Mouse (Mus musculus) hematopoietic stem cell, adult 5-6 weeks (primary cell): ENCODE data around the gene Plekhg4. TPM values are rescaled to one million over a fixed set of nuclear protein-coding genes. Genes with fewer than 3 reads are reported as not detected.

Experiments used
- ATAC-seq, 2 experiments: fragments of 125-278 bp in 1 of 2; replicated peaks in 1 of 2; 2 replicates each; pipeline ENCODE4 v1.8.0; 2016 to 2017; ENCODE audit warnings: inconsistent platforms in 2 of 2, mild to moderate bottlenecking in 2 of 2, moderate number of reproducible peaks in 2 of 2, low read depth in 1 of 2, moderate TSS enrichment in 1 of 2; ENCODE audit not compliant: low FRiP score in 2 of 2, poor library complexity in 2 of 2, severe bottlenecking in 2 of 2, insufficient read depth in 1 of 2, low TSS enrichment in 1 of 2
- total RNA-seq: library from RNA; stranded (forward); fragments of 172-1452, 232-1000 nt; gene quantifications from 2 replicates; pipeline ENCODE4 v1.2.3, GENCODE M21; 2017

The Plekhg4 gene
- total RNA-seq, 1 experiment from 2014 or later: not detected

GRCm38 (mm10) chr8:105431743-105432515, 58.9 kb downstream of the Plekhg4 start:
- ATAC-seq: no peak

Other genes with a start within 250 kb of the Plekhg4 start
- not detected in 2 replicates for gene Ces4a, start 241.5 kb upstream of the Plekhg4 start, total RNA-seq
- 204 and 237 TPM in 2 replicates for gene Cbfb, start 202.6 kb upstream of the Plekhg4 start, total RNA-seq
- gene D230025D16Rik, start 148.1 kb upstream of the Plekhg4 start, total RNA-seq: 15.1 and 15.7 TPM in 2 replicates
- gene B3gnt9, start 118.1 kb upstream of the Plekhg4 start, total RNA-seq: 0.50 TPM in 1 of 2 replicates, not detected in the other
- gene Tradd, start 108.7 kb upstream of the Plekhg4 start, total RNA-seq: 17.6 and 20.2 TPM in 2 replicates
- 4.1 and 4.9 TPM in 2 replicates for gene Fbxl8, start 108.6 kb upstream of the Plekhg4 start, total RNA-seq
- 0.19 TPM in 1 of 2 replicates, not detected in the other for gene Hsf4, start 103.5 kb upstream of the Plekhg4 start, total RNA-seq
- gene Nol3, start 97.1 kb upstream of the Plekhg4 start, total RNA-seq: 0.30 and 0.31 TPM in 2 replicates
- gene 4931428F04Rik, start 83.4 kb upstream of the Plekhg4 start, total RNA-seq: 3.4 and 4.5 TPM in 2 replicates
- gene Exoc3l, start 77.2 kb upstream of the Plekhg4 start, total RNA-seq: 1.2 and 4.0 TPM in 2 replicates
- 34.3 and 55.3 TPM in 2 replicates for gene E2f4, start 75.6 kb upstream of the Plekhg4 start, total RNA-seq
- 3.5 and 4.6 TPM in 2 replicates for gene Elmo3, start 67.7 kb upstream of the Plekhg4 start, total RNA-seq
- gene Lrrc29, start 47.0 kb upstream of the Plekhg4 start, total RNA-seq: 0.65 and 2.6 TPM in 2 replicates
- gene Tmem208, start 46.9 kb upstream of the Plekhg4 start, total RNA-seq: 28.1 and 63.6 TPM in 2 replicates
- gene Fhod1, start 25.3 kb upstream of the Plekhg4 start, total RNA-seq: 5.1 and 6.4 TPM in 2 replicates
- gene Slc9a5, start 24.4 kb upstream of the Plekhg4 start, total RNA-seq: 0.35 and 1.4 TPM in 2 replicates
- not detected in 2 replicates for gene Kctd19, start 40.2 kb downstream of the Plekhg4 start, total RNA-seq
- gene Lrrc36, start 40.3 kb downstream of the Plekhg4 start, total RNA-seq: 0.20 and 2.1 TPM in 2 replicates
- 3.2 TPM in 1 of 2 replicates, not detected in the other for gene Tppp3, start 98.3 kb downstream of the Plekhg4 start, total RNA-seq
- 7.3 and 11.2 TPM in 2 replicates for gene Zdhhc1, start 123.6 kb downstream of the Plekhg4 start, total RNA-seq
- not detected in 2 replicates for gene Hsd11b2, start 145.5 kb downstream of the Plekhg4 start, total RNA-seq
- gene Atp6v0d1, start 192.8 kb downstream of the Plekhg4 start, total RNA-seq: 37.7 and 39.7 TPM in 2 replicates
- gene Ripor1, start 232.0 kb downstream of the Plekhg4 start, total RNA-seq: 11.7 and 18.1 TPM in 2 replicates